Mouse (Mus musculus): Measurements from ENCODE around the gene Tenm4. TPM values are rescaled to one million over a fixed set of nuclear protein-coding genes. Genes with fewer than 3 reads are reported as not detected.

The Tenm4 gene
- polyA plus RNA-seq, 1 experiment from 2014 or later: 31.5 TPM

GRCm38 (mm10) chr7:96826101-96826500 is 655.1 kb downstream of the Tenm4 start:
- WGBS: 92% methylated on average over 6 of the region's 6 CpGs
- no peak for DNase-seq (ENCODE audit: low spot score)
- no peaks in the 10 kb centered on the region for H3K27me3 ChIP-seq (replicated peaks; ENCODE audit: low read depth, poor library complexity, severe bottlenecking)
- H3K36me3 ChIP-seq (replicated peaks): peaks cover 70% of the 10 kb centered on the region
- peaks cover 10% of the 10 kb centered on the region for H3K4me1 ChIP-seq
- H3K4me3 ChIP-seq: no peak overlapping the region
- H3K9me3 ChIP-seq: no peaks in the 10 kb centered on the region
- no peak overlapping the region for H3K27ac ChIP-seq (replicated peaks)

GRCm38 (mm10) chr7:96826672-96827071 is 655.6 kb downstream of the Tenm4 start:
- H3K27me3 ChIP-seq (replicated peaks; ENCODE audit: low read depth, poor library complexity, severe bottlenecking): no peaks in the 10 kb centered on the region
- H3K4me3 ChIP-seq: no peak overlapping the region
- peaks cover 10% of the 10 kb centered on the region for H3K4me1 ChIP-seq
- peaks cover 70% of the 10 kb centered on the region for H3K36me3 ChIP-seq (replicated peaks)
- H3K9me3 ChIP-seq: no peaks in the 10 kb centered on the region
- WGBS: 94% methylated on average over 6 of the region's 6 CpGs
- DNase-seq (ENCODE audit: low spot score): no peak
- no peak overlapping the region for H3K27ac ChIP-seq (replicated peaks)

- peaks cover 60% of the 10 kb centered on the region for H3K36me3 ChIP-seq (replicated peaks)
- no peaks in the 10 kb centered on the region for H3K27me3 ChIP-seq (replicated peaks; ENCODE audit: low read depth, poor library complexity, severe bottlenecking)
- 45% methylated on average over 9 of the region's 9 CpGs for WGBS
- no peak overlapping the region for H3K4me3 ChIP-seq
- H3K9me3 ChIP-seq: no peaks in the 10 kb centered on the region
- peaks cover 37% of the 10 kb centered on the region for H3K4me1 ChIP-seq
- DNase-seq (ENCODE audit: low spot score): peak; percentile 20
- H3K27ac ChIP-seq (replicated peaks): peak overlapping the region; percentile 44; the same call in 1 of the 2 replicates
These were observed 661.5 kb downstream of the Tenm4 start for GRCm38 (mm10) chr7:96832551-96832950.

- WGBS: 72% methylated on average over 3 of the region's 3 CpGs
- peaks cover 37% of the 10 kb centered on the region for H3K4me1 ChIP-seq
- H3K9me3 ChIP-seq: no peaks in the 10 kb centered on the region
- no peak overlapping the region for H3K4me3 ChIP-seq
- no peak overlapping the region for H3K27ac ChIP-seq (replicated peaks)
- DNase-seq (ENCODE audit: low spot score): no peak
- H3K27me3 ChIP-seq (replicated peaks; ENCODE audit: low read depth, poor library complexity, severe bottlenecking): no peaks in the 10 kb centered on the region
- peaks cover 60% of the 10 kb centered on the region for H3K36me3 ChIP-seq (replicated peaks)
These were observed 662.0 kb downstream of the Tenm4 start for GRCm38 (mm10) chr7:96833012-96833411.

- Histone ChIP-seq H3K27ac (replicated peaks) (peak overlapping the region; percentile 30), H3K36me3 (replicated peaks) (peaks cover 66% of the 10 kb centered on the region)
These were observed 663.7 kb downstream of the Tenm4 start for GRCm38 (mm10) chr7:96834681-96835289.

GRCm38 (mm10) chr7:96835313-96835712 is 664.3 kb downstream of the Tenm4 start:
- no peaks in the 10 kb centered on the region for H3K27me3 ChIP-seq (replicated peaks; ENCODE audit: low read depth, poor library complexity, severe bottlenecking)
- peaks cover 67% of the 10 kb centered on the region for H3K36me3 ChIP-seq (replicated peaks)
- no peaks in the 10 kb centered on the region for H3K9me3 ChIP-seq
- peaks cover 27% of the 10 kb centered on the region for H3K4me1 ChIP-seq
- H3K27ac ChIP-seq (replicated peaks): no peak overlapping the region
- 68% methylated on average over 2 of the region's 2 CpGs for WGBS
- DNase-seq (ENCODE audit: low spot score): no peak
- H3K4me3 ChIP-seq: no peak overlapping the region

More at GRCm38 (mm10) chr7:96834681-96835289, 663.7 kb downstream of the Tenm4 start:
- no peak for DNase-seq (ENCODE audit: low spot score)
- Histone ChIP-seq H3K9me3 (no peaks in the 10 kb centered on the region), H3K4me1 (peaks cover 30% of the 10 kb centered on the region), H3K4me3 (no peak overlapping the region), H3K27me3 (replicated peaks; ENCODE audit: low read depth, poor library complexity, severe bottlenecking) (no peaks in the 10 kb centered on the region)
- 79% methylated on average over 6 of the region's 6 CpGs for WGBS

GRCm38 (mm10) chr7:96838271-96838841 is 667.3 kb downstream of the Tenm4 start:
- Histone ChIP-seq H3K4me3 (no peak overlapping the region), H3K4me1 (peaks cover 24% of the 10 kb centered on the region), H3K27me3 (replicated peaks; ENCODE audit: low read depth, poor library complexity, severe bottlenecking) (no peaks in the 10 kb centered on the region), H3K9me3 (no peaks in the 10 kb centered on the region), H3K36me3 (replicated peaks) (peaks cover 72% of the 10 kb centered on the region), H3K27ac (replicated peaks) (no peak overlapping the region)
- DNase-seq (ENCODE audit: low spot score): no peak
- 84% methylated on average over 8 of the region's 8 CpGs for WGBS

GRCm38 (mm10) chr7:96838926-96839325 is 667.9 kb downstream of the Tenm4 start:
- 91% methylated on average over 4 of the region's 4 CpGs for WGBS
- Histone ChIP-seq H3K27me3 (replicated peaks; ENCODE audit: low read depth, poor library complexity, severe bottlenecking) (no peaks in the 10 kb centered on the region), H3K36me3 (replicated peaks) (peaks cover 74% of the 10 kb centered on the region), H3K4me3 (no peak overlapping the region), H3K27ac (replicated peaks) (no peak overlapping the region), H3K4me1 (peaks cover 27% of the 10 kb centered on the region), H3K9me3 (no peaks in the 10 kb centered on the region)
- DNase-seq (ENCODE audit: low spot score): no peak

- 90% methylated on average over 4 of the region's 4 CpGs for WGBS
- H3K36me3 ChIP-seq (replicated peaks): peaks cover 81% of the 10 kb centered on the region
These were observed 668.5 kb downstream of the Tenm4 start for GRCm38 (mm10) chr7:96839586-96839985.

GRCm38 (mm10) chr7:96842477-96843255 is 671.6 kb downstream of the Tenm4 start:
- H3K9me3 ChIP-seq: no peaks in the 10 kb centered on the region
- no peaks in the 10 kb centered on the region for H3K27me3 ChIP-seq (replicated peaks; ENCODE audit: low read depth, poor library complexity, severe bottlenecking)
- DNase-seq (ENCODE audit: low spot score): no peak
- H3K4me3 ChIP-seq: no peak overlapping the region
- 61% methylated on average over 12 of the region's 12 CpGs for WGBS
- peaks cover 18% of the 10 kb centered on the region for H3K4me1 ChIP-seq
- H3K27ac ChIP-seq (replicated peaks): 0 out of 2 replicates have a peak overlapping the region, but pooled peaks have one; percentile 30
- H3K36me3 ChIP-seq (replicated peaks): peaks cover 91% of the 10 kb centered on the region

More at GRCm38 (mm10) chr7:96839586-96839985, 668.5 kb downstream of the Tenm4 start:
- no peak overlapping the region for H3K4me3 ChIP-seq
- H3K4me1 ChIP-seq: peaks cover 29% of the 10 kb centered on the region
- DNase-seq (ENCODE audit: low spot score): no peak
- no peak overlapping the region for H3K27ac ChIP-seq (replicated peaks)
- no peaks in the 10 kb centered on the region for H3K9me3 ChIP-seq
- H3K27me3 ChIP-seq (replicated peaks; ENCODE audit: low read depth, poor library complexity, severe bottlenecking): no peaks in the 10 kb centered on the region

- DNase-seq (ENCODE audit: low spot score): no peak
- WGBS: 86% methylated on average over 8 of the region's 8 CpGs
- peaks cover 18% of the 10 kb centered on the region for H3K4me1 ChIP-seq
- no peak overlapping the region for H3K27ac ChIP-seq (replicated peaks)
- peaks cover 91% of the 10 kb centered on the region for H3K36me3 ChIP-seq (replicated peaks)
- H3K9me3 ChIP-seq: no peaks in the 10 kb centered on the region
- H3K4me3 ChIP-seq: no peak overlapping the region
- H3K27me3 ChIP-seq (replicated peaks; ENCODE audit: low read depth, poor library complexity, severe bottlenecking): no peaks in the 10 kb centered on the region
These were observed 673.3 kb downstream of the Tenm4 start for GRCm38 (mm10) chr7:96844104-96844894.

- H3K4me1 ChIP-seq: 0 out of 2 replicates have a peak, but pooled peaks cover 2% of the 10 kb centered on the region
- H3K4me3 ChIP-seq: no peak overlapping the region
- peaks cover 77% of the 10 kb centered on the region for H3K36me3 ChIP-seq (replicated peaks)
- 91% methylated on average over 2 of the region's 2 CpGs for WGBS
- H3K9me3 ChIP-seq: no peaks in the 10 kb centered on the region
- H3K27ac ChIP-seq (replicated peaks): no peak overlapping the region
- DNase-seq (ENCODE audit: low spot score): no peak
- no peaks in the 10 kb centered on the region for H3K27me3 ChIP-seq (replicated peaks; ENCODE audit: low read depth, poor library complexity, severe bottlenecking)
These were observed 681.7 kb downstream of the Tenm4 start for GRCm38 (mm10) chr7:96852781-96853180.
